Comparison of ENCODE assay signal across 8 mouse cellular contexts in the genomic region with DNA sequence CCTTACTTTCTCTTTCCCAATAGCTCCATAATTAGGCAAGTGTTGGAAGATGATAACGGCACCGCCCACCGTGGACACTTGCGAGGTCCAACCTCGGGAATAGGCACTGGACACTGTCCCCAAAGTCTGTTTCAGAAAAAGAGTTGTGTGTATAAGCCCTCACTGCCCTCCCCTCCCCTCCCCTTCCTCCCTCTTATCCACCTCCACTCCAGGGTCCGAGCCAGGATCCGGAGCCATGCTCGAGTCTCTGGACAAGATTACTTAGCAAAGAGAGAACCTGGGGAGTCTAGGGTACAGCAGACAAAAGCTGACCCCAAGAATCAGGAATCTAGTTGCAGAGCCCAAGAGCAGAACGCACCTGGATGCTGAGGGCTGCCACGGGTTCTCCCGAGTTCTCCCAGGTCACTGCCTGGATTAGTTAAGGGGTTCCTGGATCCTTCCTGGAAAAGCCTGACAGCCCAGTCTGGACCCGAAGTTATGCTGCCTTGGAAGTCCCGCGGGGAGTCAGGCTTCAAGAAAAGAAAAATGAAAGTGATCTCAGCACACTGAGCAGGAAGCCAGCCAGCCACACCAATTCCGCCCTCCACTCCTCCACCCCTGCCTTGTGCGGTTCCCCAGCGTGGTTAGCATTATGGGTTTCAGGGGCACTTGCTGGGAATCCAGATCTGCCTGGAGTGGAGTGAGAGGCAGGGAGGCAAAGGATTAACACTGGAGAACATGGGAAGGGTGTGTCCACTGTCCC. TPM values are rescaled to one million over a fixed set of nuclear protein-coding genes. Genes with fewer than 3 reads are reported as not detected.
A peak's percentile ranks its signal among the peaks of the same experiment; 100 is the strongest.
DNase-seq lines count a peak whose midpoint lies in the region; ATAC-seq and TF ChIP-seq lines count a peak whose summit lies in the region.
"Not testable (repeated sequence)": the region's sequence is repeated elsewhere in the genome, so short reads cannot be mapped to it uniquely, and the experiment has no call there.

Gene Sp110, minus strand, starts transcription at position 547 of the 742 bp plus-strand sequence.

- DNase-seq in heart, adult 18-20 months, result peak; percentile 33 to 58
- peak; percentile 14 for DNase-seq in kidney, postnatal 10 days
- peak; percentile 22 for DNase-seq in liver, postnatal 0 days
- DNase-seq in spleen, adult 12 weeks (ENCODE audit: low spot score), result peak; percentile 48
- DNase-seq in thymus, postnatal 36 days, result peak; percentile 39 to 58

- H3K27ac ChIP-seq in bone marrow macrophage, adult 2 months (ENCODE audit: insufficient read depth, low read depth, low read length), result 0 out of 2 replicates have a peak within 1 kb of the TSS, but pooled peaks have one; percentile 21
- H3K27ac ChIP-seq in liver, postnatal 0 days (ENCODE audit: low read depth), result not testable (repeated sequence)

- peak; percentile 65 for ATAC-seq in CD4-positive, CD25-positive, alpha-beta regulatory T cell, adult 4 months
- not testable (repeated sequence) for ATAC-seq in liver, postnatal 0 days

- not testable (repeated sequence) for H3K27me3 ChIP-seq in liver, postnatal 0 days (ENCODE audit: insufficient read depth, low read length); megakaryocyte, embryonic 14.5 days (replicated peaks)

- not testable (repeated sequence) for H3K9me3 ChIP-seq in liver, postnatal 0 days (ENCODE audit: low read length); megakaryocyte, embryonic 14.5 days

- not testable (repeated sequence) for TF ChIP-seq CTCF in bone marrow macrophage, adult 2 months (IDR thresholded peaks at IDR 0.05; ENCODE audit: low read depth, low read length); liver, postnatal 0 days (IDR thresholded peaks at IDR 0.05; ENCODE audit: low read depth)

- H3K4me2 ChIP-seq in liver, postnatal 0 days (ENCODE audit: low read depth, low read length), result peak within 1 kb of the TSS; percentile 29; the same call in 1 of the 2 replicates

- TF ChIP-seq EP300 in liver, postnatal 0 days (IDR thresholded peaks at IDR 0.05; ENCODE audit: low read depth), result not testable (repeated sequence)

- H3K4me1 ChIP-seq in bone marrow macrophage, adult 2 months (ENCODE audit: control insufficient read depth, insufficient read depth, low read length); liver, postnatal 0 days (ENCODE audit: insufficient read depth); megakaryocyte, embryonic 14.5 days: not testable (repeated sequence)

- H3K36me3 ChIP-seq in liver, postnatal 0 days (replicated peaks; ENCODE audit: insufficient read depth, low read length); megakaryocyte, embryonic 14.5 days (replicated peaks; ENCODE audit: low read length): not testable (repeated sequence)

- peak within 1 kb of the TSS; percentile 53 for H3K4me3 ChIP-seq in bone marrow macrophage, adult 2 months (ENCODE audit: insufficient read depth, low read length)
- H3K4me3 ChIP-seq in liver, postnatal 0 days (ENCODE audit: low read depth, low read length), result peak within 1 kb of the TSS; percentile 36
- H3K4me3 ChIP-seq in megakaryocyte, embryonic 14.5 days (replicated peaks), result peak within 1 kb of the TSS; percentile 80

- 45% methylated on average over 15 of the region's 17 CpGs for WGBS in liver, postnatal 0 days (ENCODE audit: insufficient replicate concordance)

- H3K9ac ChIP-seq in liver, postnatal 0 days (replicated peaks), result not testable (repeated sequence)

- not testable (repeated sequence) for TF ChIP-seq POLR2A in bone marrow macrophage, adult 2 months (IDR thresholded peaks at IDR 0.05; ENCODE audit: borderline replicate concordance, low read depth, low read length)

RNA-seq across cellular contexts. Expression of gene Sp110, which starts in this region (rescaled TPM):
- 100 to 1,000 TPM; 291 to 376 TPM for polyA plus RNA-seq in CD4-positive, CD25-positive, alpha-beta regulatory T cell, adult 4 months (2017; shearing (Covaris generic))
- polyA plus RNA-seq in bone marrow macrophage, adult 2 months (2012; ENCODE audit: insufficient read depth, insufficient read length, missing spikeins), result 112 and 117 TPM in 2 replicates
- 1 to 10 TPM; 2.8 to 4.3 TPM for total RNA-seq in heart, adult 18-20 months (2021)
- 7.9 and 8.6 TPM in 2 replicates for polyA plus RNA-seq in liver, postnatal 0 days (2015; fragmentation: Nextera tagmentation; extraction: Ambion mirVana)
- polyA plus RNA-seq in megakaryocyte, embryonic 14.5 days (2012; ENCODE audit: insufficient read depth, low replicate concordance), result 7.2 and 10.5 TPM in 2 replicates
